Mouse (Mus musculus) bone marrow macrophage, adult 2 months (primary cell): ENCODE measurements around the gene Babam2. TPM values are rescaled to one million over a fixed set of nuclear protein-coding genes. Genes with fewer than 3 reads are reported as not detected.

Experiments used
- H3K27ac ChIP-seq: 2 replicates; pipeline ENCODE4 v1.5.1; 2012; ENCODE audit warnings: low read depth, low read length; ENCODE audit not compliant: insufficient read depth
- H3K4me1 ChIP-seq: 2 replicates; pipeline ENCODE4 v1.6.1; 2012; ENCODE audit warnings: low read length; ENCODE audit not compliant: control insufficient read depth, insufficient read depth
- H3K4me3 ChIP-seq: 2 replicates; pipeline ENCODE4 v1.5.1; 2012; ENCODE audit warnings: mild to moderate bottlenecking, low read length, moderate library complexity; ENCODE audit not compliant: insufficient read depth
- CTCF ChIP-seq: IDR thresholded peaks from 2 replicates; pipeline ENCODE4 v1.5.1; 2012; ENCODE audit warnings: low read depth, mild to moderate bottlenecking, low read length, moderate library complexity
- POLR2A ChIP-seq: IDR thresholded peaks from 2 replicates; pipeline ENCODE4 v1.6.1; 2012; ENCODE audit warnings: mild to moderate bottlenecking, low read depth, low read length, borderline replicate concordance
- polyA plus RNA-seq: library from polyadenylated mRNA; stranded (reverse); fragments of >200 nt; gene quantifications from 2 replicates; pipeline ENCODE4 v1.2.4, GENCODE M21; 2012; ENCODE audit not compliant: missing spikeins, insufficient read depth, insufficient read length

Gene Babam2
- polyA plus RNA-seq, 1 experiment: 69.4 TPM

GRCm38 (mm10) chr5:32053476-32053875 is 356.0 kb downstream of the Babam2 start:
- TF ChIP-seq POLR2A (no peak), CTCF (no peak)
- H3K4me1 ChIP-seq: peaks cover 5% of the 10 kb centered on the region; the same call in 1 of the 2 replicates
- no peak overlapping the region for H3K27ac ChIP-seq
- no peak overlapping the region for H3K4me3 ChIP-seq

GRCm38 (mm10) chr5:32055676-32056075 is 358.2 kb downstream of the Babam2 start:
- Histone ChIP-seq H3K4me3 (no peak overlapping the region), H3K27ac (no peak overlapping the region), H3K4me1 (peaks cover 5% of the 10 kb centered on the region; the same call in 1 of the 2 replicates)
- TF ChIP-seq POLR2A (no peak), CTCF (no peak)

- no peak overlapping the region for H3K4me3 ChIP-seq
- no peak for TF ChIP-seq POLR2A
- no peak for TF ChIP-seq CTCF
- no peak overlapping the region for H3K27ac ChIP-seq
- H3K4me1 ChIP-seq: peaks cover 5% of the 10 kb centered on the region; the same call in 1 of the 2 replicates
Observed at GRCm38 (mm10) chr5:32056126-32056525, 358.6 kb downstream of the Babam2 start.

GRCm38 (mm10) chr5:32058481-32059253 is 361.2 kb downstream of the Babam2 start:
- Histone ChIP-seq H3K27ac (no peak overlapping the region), H3K4me3 (no peak overlapping the region), H3K4me1 (peaks cover 3% of the 10 kb centered on the region; the same call in 1 of the 2 replicates)
- TF ChIP-seq POLR2A (no peak), CTCF (no peak)

GRCm38 (mm10) chr5:32059254-32059796 is 361.8 kb downstream of the Babam2 start:
- H3K4me1 ChIP-seq: peaks cover 3% of the 10 kb centered on the region; the same call in 1 of the 2 replicates
- H3K27ac ChIP-seq: no peak overlapping the region
- no peak for TF ChIP-seq CTCF
- TF ChIP-seq POLR2A: no peak
- no peak overlapping the region for H3K4me3 ChIP-seq

- peaks cover 3% of the 10 kb centered on the region; the same call in 1 of the 2 replicates for H3K4me1 ChIP-seq
- H3K4me3 ChIP-seq: no peak overlapping the region
- H3K27ac ChIP-seq: no peak overlapping the region
- TF ChIP-seq POLR2A: no peak
Observed at GRCm38 (mm10) chr5:32060485-32060884, 363.0 kb downstream of the Babam2 start.

GRCm38 (mm10) chr5:32061854-32062253 is 364.4 kb downstream of the Babam2 start:
- Histone ChIP-seq H3K4me1 (no peaks in the 10 kb centered on the region), H3K4me3 (no peak overlapping the region), H3K27ac (no peak overlapping the region)
- TF ChIP-seq POLR2A (no peak), CTCF (no peak)

- H3K27ac ChIP-seq: no peak overlapping the region
- H3K4me3 ChIP-seq: no peak overlapping the region
- no peaks in the 10 kb centered on the region; the same call in 1 of the 2 replicates for H3K4me1 ChIP-seq
- TF ChIP-seq CTCF: no peak
- no peak for TF ChIP-seq POLR2A
Observed at GRCm38 (mm10) chr5:32064341-32065105, 367.0 kb downstream of the Babam2 start.

GRCm38 (mm10) chr5:32066015-32066734 is 368.7 kb downstream of the Babam2 start:
- no peak for TF ChIP-seq POLR2A
- no peak for TF ChIP-seq CTCF
- no peak overlapping the region for H3K4me3 ChIP-seq
- peaks cover 2% of the 10 kb centered on the region; the same call in 1 of the 2 replicates for H3K4me1 ChIP-seq
- no peak overlapping the region for H3K27ac ChIP-seq
